ENCODE assay signal across 26 mouse cellular contexts in the genomic region with DNA sequence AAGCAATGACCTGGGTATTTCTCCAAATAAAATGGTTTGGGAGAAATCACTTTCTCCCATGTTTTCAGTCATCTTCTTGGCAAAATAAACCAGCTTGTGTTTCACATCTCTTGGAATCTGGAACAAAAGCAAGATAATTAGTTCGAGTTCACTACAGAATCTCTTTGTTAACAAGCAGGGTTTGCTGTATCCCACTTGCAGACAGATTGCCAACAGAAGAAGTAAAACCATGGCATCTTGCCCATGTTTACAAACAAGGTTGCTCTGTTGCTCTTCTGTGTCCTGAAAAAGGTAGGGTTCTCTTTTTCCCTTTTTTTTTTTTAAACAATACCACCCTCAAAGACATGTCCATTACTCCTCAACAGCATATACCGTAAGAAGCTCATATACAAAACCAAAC. TPM values are rescaled to one million over a fixed set of nuclear protein-coding genes. Genes with fewer than 3 reads are reported as not detected.
DNase-seq lines count a peak whose midpoint lies in the region; ATAC-seq and TF ChIP-seq lines count a peak whose summit lies in the region.
"Had no signal": no experiment of that assay in that cellular context is flagged by ENCODE, and none has a peak within 500 bp of the region (broad histone marks: within the 10 kb centered on the region; RNA-seq: fewer than 3 reads in every experiment).

No protein-coding gene starts in this region.

- no peak for ATAC-seq in midbrain, embryonic 14.5 days (ENCODE audit: low FRiP score, low TSS enrichment)
- no peak for ATAC-seq in midbrain, postnatal 0 days (ENCODE audit: low FRiP score)
- ATAC-seq: forebrain, embryonic 16.5 days; hindbrain, postnatal 0 days; inflammation-experienced regulatory T-cells, adult 6 months; intestine, embryonic 16.5 days had no signal

- 73% methylated on average over 2 of the region's 2 CpGs for WGBS in midbrain, embryonic 14.5 days
- WGBS in midbrain, postnatal 0 days, result 68% methylated on average over 2 of the region's 2 CpGs

- no peak overlapping the region for H3K4me2 ChIP-seq in midbrain, embryonic 14.5 days (ENCODE audit: low read length)
- H3K4me2 ChIP-seq in midbrain, postnatal 0 days (ENCODE audit: low read depth, low read length, poor library complexity, severe bottlenecking), result no peak overlapping the region
- H3K4me2 ChIP-seq: embryonic facial prominence, embryonic 12.5 days; embryonic facial prominence, embryonic 15.5 days; heart, embryonic 13.5 days; hindbrain, embryonic 14.5 days had no signal

- no peaks in the 10 kb centered on the region for H3K9me3 ChIP-seq in midbrain, embryonic 14.5 days (ENCODE audit: control insufficient read depth, low read length)
- H3K9me3 ChIP-seq in midbrain, postnatal 0 days (ENCODE audit: low read length), result no peaks in the 10 kb centered on the region
- H3K9me3 ChIP-seq: embryonic facial prominence, embryonic 12.5 days; embryonic facial prominence, embryonic 15.5 days; G1E; heart, embryonic 10.5 days; heart, embryonic 13.5 days had no signal

- H3K4me1 ChIP-seq in midbrain, embryonic 14.5 days (ENCODE audit: control insufficient read depth, insufficient read depth, low read length), result 0 out of 2 replicates have a peak, but pooled peaks cover 3% of the 10 kb centered on the region
- H3K4me1 ChIP-seq in midbrain, postnatal 0 days (ENCODE audit: insufficient read depth, low read length), result peaks cover 4% of the 10 kb centered on the region; the same call in 1 of the 2 replicates

- H3K27ac ChIP-seq in midbrain, embryonic 14.5 days (replicated peaks; ENCODE audit: low read depth, low read length), result no peak overlapping the region
- H3K27ac ChIP-seq in midbrain, postnatal 0 days (ENCODE audit: low read depth, low read length), result no peak overlapping the region
- H3K27ac ChIP-seq: embryonic facial prominence, embryonic 12.5 days; embryonic facial prominence, embryonic 15.5 days; heart, adult 2 months; heart, embryonic 10.5 days; heart, embryonic 13.5 days; hindbrain, embryonic 14.5 days; hindbrain, postnatal 0 days had no signal

- H3K27me3 ChIP-seq in midbrain, embryonic 14.5 days (ENCODE audit: control insufficient read depth, insufficient read depth, low read length), result peaks cover 41% of the 10 kb centered on the region
- H3K27me3 ChIP-seq in midbrain, postnatal 0 days (ENCODE audit: insufficient read depth, low read length), result peaks cover 8% of the 10 kb centered on the region
- H3K27me3 ChIP-seq: CH12.LX had no signal

- no peaks in the 10 kb centered on the region for H3K36me3 ChIP-seq in midbrain, embryonic 14.5 days (ENCODE audit: control insufficient read depth, insufficient read depth, low read length)
- H3K36me3 ChIP-seq in midbrain, postnatal 0 days (ENCODE audit: insufficient read depth, low read length), result no peaks in the 10 kb centered on the region
- H3K36me3 ChIP-seq: embryonic facial prominence, embryonic 12.5 days; embryonic facial prominence, embryonic 15.5 days; G1E; heart, embryonic 10.5 days; heart, embryonic 13.5 days had no signal

- H3K9ac ChIP-seq in midbrain, embryonic 14.5 days (replicated peaks; ENCODE audit: low read length), result no peak overlapping the region
- no peak overlapping the region for H3K9ac ChIP-seq in midbrain, postnatal 0 days (replicated peaks; ENCODE audit: low read length, poor library complexity, severe bottlenecking)
- H3K9ac ChIP-seq: embryonic facial prominence, embryonic 12.5 days; embryonic facial prominence, embryonic 15.5 days; heart, embryonic 13.5 days; hindbrain, embryonic 14.5 days had no signal

- no peak overlapping the region for H3K4me3 ChIP-seq in midbrain, embryonic 14.5 days (replicated peaks; ENCODE audit: low read depth, low read length)
- H3K4me3 ChIP-seq in midbrain, postnatal 0 days (ENCODE audit: low read depth, low read length), result no peak overlapping the region
- H3K4me3 ChIP-seq: embryonic facial prominence, embryonic 12.5 days; embryonic facial prominence, embryonic 15.5 days; heart, adult 2 months; heart, embryonic 10.5 days; heart, embryonic 13.5 days had no signal

- TF ChIP-seq CTCF in midbrain, postnatal 0 days (IDR thresholded peaks at IDR 0.05), result no peak

- peak; percentile 37 for DNase-seq in cerebellum, adult 9-11 months
- no peak for DNase-seq in cerebellum, adult 8-10 months
- DNase-seq in midbrain, embryonic 14.5 days, result peak; percentile 5
- DNase-seq in midbrain, postnatal 0 days (ENCODE audit: low spot score), result no peak
- peak; percentile 25 for DNase-seq in brain, adult 2 months (ENCODE audit: low read depth, low spot score)
- no peak for DNase-seq in lung, postnatal 4 days
- DNase-seq: adrenal gland, adult 2 months; adrenal gland, postnatal 14 days; B cell, adult 2 months; cerebellum, adult 18-20 months; gastrocnemius, postnatal 10 days; gastrocnemius, postnatal 36 days; heart, adult 2 months; heart, postnatal 14 days; heart, postnatal 4 days had no signal

RNA-seq across cellular contexts. Expression of gene Dnah11, which starts 2.3 kb away (rescaled TPM):
- 0.13 and 0.16 TPM in 2 replicates for polyA plus RNA-seq in midbrain, embryonic 14.5 days (2014; fragmentation: Nextera tagmentation; extraction: Ambion mirVana)
- 0.85 and 1.4 TPM in 2 replicates for total RNA-seq in midbrain, postnatal 0 days (2014; rRNA removed)
- polyA plus RNA-seq in midbrain, postnatal 0 days (2015; fragmentation: Nextera tagmentation; extraction: Ambion mirVana), result 0.10 and 0.25 TPM in 2 replicates
- total RNA-seq: gastrocnemius, postnatal 36 days; heart, adult 2 months had no signal
- polyA plus RNA-seq: adrenal gland, adult 2 months; G1E; heart, embryonic 13.5 days had no signal

Comparison
In these comparisons a context has a peak if more than half of its experiments do, and no peak if none do; other contexts are left out.
1. DNase-seq: peak in cerebellum, adult 9-11 months (single experiment), midbrain, embryonic 14.5 days (single experiment) and brain, adult 2 months (single experiment); none in cerebellum, adult 8-10 months (single experiment), midbrain, postnatal 0 days (single experiment) and lung, postnatal 4 days (0 of 2).